Mouse (Mus musculus) forebrain, embryonic 16.5 days (tissue): Measurements from ENCODE around the gene Elmod1. TPM values are rescaled to one million over a fixed set of nuclear protein-coding genes. Genes with fewer than 3 reads are reported as not detected.
A peak's percentile ranks its signal among the peaks of the same experiment; 100 is the strongest.
"Not testable (repeated sequence)": the region's sequence is repeated elsewhere in the genome, so short reads cannot be mapped to it uniquely, and the experiment has no call there.

Source experiments
- ATAC-seq: fragments of 200-750 bp; cut with Nextera tagmentation; 2 replicates; pipeline ENCODE4 v1.8.0; 2017; ENCODE audit warnings: mild to moderate bottlenecking, moderate library complexity
- H3K27ac ChIP-seq: fragments of 300-500 bp; sonication (generic); 2 replicates; pipeline ENCODE4 v1.5.1; 2014; ENCODE audit warnings: low read length, control low read depth
- H3K27me3 ChIP-seq: fragments of 300-500 bp; sonication (generic); replicated peaks from 2 replicates; pipeline ENCODE4 v1.6.1; 2014; ENCODE audit warnings: low read length; ENCODE audit not compliant: control insufficient read depth, insufficient read depth
- H3K36me3 ChIP-seq: fragments of 300-500 bp; sonication (generic); 2 replicates; pipeline ENCODE4 v1.6.1; 2014; ENCODE audit not compliant: control insufficient read depth, insufficient read depth
- H3K4me1 ChIP-seq: fragments of 300-500 bp; sonication (generic); replicated peaks from 2 replicates; pipeline ENCODE4 v1.6.1; 2014; ENCODE audit warnings: low read length; ENCODE audit not compliant: control insufficient read depth, insufficient read depth
- H3K4me2 ChIP-seq: fragments of 300-500 bp; sonication (generic); 2 replicates; pipeline ENCODE4 v1.6.1; 2014; ENCODE audit warnings: mild to moderate bottlenecking, low read length, control low read depth
- H3K4me3 ChIP-seq: fragments of 300-500 bp; sonication (generic); replicated peaks from 2 replicates; pipeline ENCODE4 v1.5.1; 2014; ENCODE audit warnings: mild to moderate bottlenecking, low read length, control low read depth
- H3K9ac ChIP-seq: fragments of 300-500 bp; sonication (generic); replicated peaks from 2 replicates; pipeline ENCODE4 v1.6.1; 2014; ENCODE audit warnings: low read depth, low read length, control low read depth
- H3K9me3 ChIP-seq: fragments of 300-500 bp; sonication (generic); 2 replicates; pipeline ENCODE4 v1.6.1; 2016; ENCODE audit warnings: low read length; ENCODE audit not compliant: control insufficient read depth
- WGBS: fragments of 180-500 bp; shearing (Covaris S2); extraction: QIAGEN DNeasy Blood & Tissue Kit; methylation state at CpG from one replicate; pipeline ENCODE4 v1.1.7; 2014; 5-methylcytosine and 5-hydroxymethylcytosine counted together
- polyA plus RNA-seq: library from polyadenylated mRNA; unstranded; fragments of >200 nt; fragmentation: Nextera tagmentation; extraction: Ambion mirVana; gene quantifications from 2 replicates; pipeline ENCODE4 v1.2.1, GENCODE M21; 2015

Gene Elmod1
- polyA plus RNA-seq, result 33.0 and 39.6 TPM in 2 replicates

- peak within 1 kb of the TSS; percentile 78 for H3K4me3 ChIP-seq
- peak within 1 kb of the TSS; percentile 96 for H3K27ac ChIP-seq
- H3K36me3 ChIP-seq, result no peaks in the 10 kb centered on the region
- H3K4me1 ChIP-seq, result peaks cover 12% of the 10 kb centered on the region
- WGBS, result under 1% methylated on average over 36 of the region's 36 CpGs
- peak within 1 kb of the TSS; percentile 93 for H3K9ac ChIP-seq
- no peaks in the 10 kb centered on the region for H3K9me3 ChIP-seq
- no peaks in the 10 kb centered on the region for H3K27me3 ChIP-seq
- ATAC-seq, result peak; percentile 85
- H3K4me2 ChIP-seq, result peak within 1 kb of the TSS; percentile 80
These were observed at the start of gene Elmod1 for GRCm38 (mm10) chr9:53975122-53975518. Gene Elmod1, minus strand, starts transcription at chr9:53975301.

- no peaks in the 10 kb centered on the region for H3K27me3 ChIP-seq
- no peak overlapping the region for H3K27ac ChIP-seq
- H3K4me1 ChIP-seq, result no peaks in the 10 kb centered on the region
- no peak for ATAC-seq
- H3K9ac ChIP-seq, result no peak overlapping the region
- H3K4me3 ChIP-seq, result no peak overlapping the region
- H3K4me2 ChIP-seq, result no peak overlapping the region
- no peaks in the 10 kb centered on the region for H3K9me3 ChIP-seq
- 80% methylated on average over 3 of the region's 3 CpGs for WGBS
- H3K36me3 ChIP-seq, result no peaks in the 10 kb centered on the region
These were observed 47.7 kb upstream of the Elmod1 start for GRCm38 (mm10) chr9:54022795-54023194.

- WGBS, result 62% methylated on average over 1 of the region's 1 CpGs
These were observed 19.4 kb upstream of the Elmod1 start for GRCm38 (mm10) chr9:53994528-53994927.

GRCm38 (mm10) chr9:53992567-53992966 lies 17.5 kb upstream of the Elmod1 start:
- H3K4me2 ChIP-seq, H3K4me3 ChIP-seq, H3K9ac ChIP-seq, ATAC-seq, H3K9me3 ChIP-seq, H3K27ac ChIP-seq, H3K36me3 ChIP-seq, H3K4me1 ChIP-seq, H3K27me3 ChIP-seq: not testable (repeated sequence)

More at GRCm38 (mm10) chr9:53994528-53994927, 19.4 kb upstream of the Elmod1 start:
- no peaks in the 10 kb centered on the region for H3K36me3 ChIP-seq
- no peak overlapping the region for H3K4me2 ChIP-seq
- no peaks in the 10 kb centered on the region for H3K4me1 ChIP-seq
- no peak for ATAC-seq
- H3K9ac ChIP-seq, result no peak overlapping the region
- H3K9me3 ChIP-seq, result no peaks in the 10 kb centered on the region
- H3K27ac ChIP-seq, result no peak overlapping the region
- no peaks in the 10 kb centered on the region for H3K27me3 ChIP-seq
- H3K4me3 ChIP-seq, result no peak overlapping the region

GRCm38 (mm10) chr9:53990921-53991320 lies 15.8 kb upstream of the Elmod1 start:
- H3K9me3 ChIP-seq, result no peaks in the 10 kb centered on the region
- H3K9ac ChIP-seq, result no peak overlapping the region
- no peak overlapping the region for H3K4me3 ChIP-seq
- no peaks in the 10 kb centered on the region for H3K36me3 ChIP-seq
- no peak overlapping the region for H3K27ac ChIP-seq
- no peak overlapping the region for H3K4me2 ChIP-seq
- peak; percentile 88 for ATAC-seq
- H3K4me1 ChIP-seq, result no peaks in the 10 kb centered on the region
- WGBS, result 5% methylated on average over 3 of the region's 3 CpGs
- no peaks in the 10 kb centered on the region for H3K27me3 ChIP-seq

- Histone ChIP-seq H3K27me3 (no peaks in the 10 kb centered on the region; the same call in 1 of the 2 replicates), H3K4me2 (no peak overlapping the region), H3K36me3 (no peaks in the 10 kb centered on the region), H3K4me1 (no peaks in the 10 kb centered on the region), H3K27ac (no peak overlapping the region), H3K4me3 (no peak overlapping the region), H3K9me3 (no peaks in the 10 kb centered on the region), H3K9ac (no peak overlapping the region)
- ATAC-seq, result peak; percentile 62; the same call in 1 of the 2 replicates
- 33% methylated on average over 3 of the region's 3 CpGs for WGBS
These were observed 11.9 kb upstream of the Elmod1 start for GRCm38 (mm10) chr9:53986972-53987371.

GRCm38 (mm10) chr9:53984868-53985267 lies 9.8 kb upstream of the Elmod1 start:
- Histone ChIP-seq H3K27ac (no peak overlapping the region), H3K4me1 (no peaks in the 10 kb centered on the region), H3K27me3 (no peaks in the 10 kb centered on the region; the same call in 1 of the 2 replicates), H3K9ac (no peak overlapping the region), H3K4me3 (no peak overlapping the region), H3K9me3 (no peaks in the 10 kb centered on the region), H3K36me3 (no peaks in the 10 kb centered on the region), H3K4me2 (no peak overlapping the region)
- ATAC-seq, result 0 out of 2 replicates have a peak, but pooled peaks have one; percentile 58
- 34% methylated on average over 9 of the region's 9 CpGs for WGBS

- Histone ChIP-seq H3K4me1 (peaks cover 12% of the 10 kb centered on the region), H3K27me3 (no peaks in the 10 kb centered on the region), H3K27ac (peak overlapping the region; percentile 96), H3K9me3 (no peaks in the 10 kb centered on the region), H3K36me3 (no peaks in the 10 kb centered on the region), H3K9ac (peak overlapping the region; percentile 93), H3K4me2 (peak overlapping the region; percentile 80), H3K4me3 (peak overlapping the region; percentile 78)
- 0% methylated on average over 42 of the region's 42 CpGs for WGBS
- peak; percentile 65 for ATAC-seq
These were observed 576 bp downstream of the Elmod1 start for GRCm38 (mm10) chr9:53974328-53975121.

- Histone ChIP-seq H3K4me3 (peak overlapping the region; percentile 78), H3K36me3 (no peaks in the 10 kb centered on the region), H3K4me2 (peak overlapping the region; percentile 80), H3K27ac (peak overlapping the region; percentile 96), H3K27me3 (no peaks in the 10 kb centered on the region), H3K4me1 (peaks cover 12% of the 10 kb centered on the region), H3K9me3 (no peaks in the 10 kb centered on the region), H3K9ac (peak overlapping the region; percentile 93)
- WGBS, result 6% methylated on average over 13 of the region's 13 CpGs
- peak; percentile 43 for ATAC-seq
These were observed 1.2 kb downstream of the Elmod1 start for GRCm38 (mm10) chr9:53973929-53974327.
